Mouse (Mus musculus): ENCODE results near the gene Pecam1. TPM values are rescaled to one million over a fixed set of nuclear protein-coding genes. Genes with fewer than 3 reads are reported as not detected.
"Not testable (repeated sequence)": the region's sequence is repeated elsewhere in the genome, so short reads cannot be mapped to it uniquely, and the experiment has no call there.

Pecam1 gene
- total RNA-seq, 1 experiment from 2014 or later = 56.8 TPM

- ATAC-seq (replicated peaks; ENCODE audit: low read depth, poor library complexity, severe bottlenecking) = no peak
Observed at GRCm38 (mm10) chr11:106672919-106673505, 77.4 kb downstream of the Pecam1 start.

- no peak for ATAC-seq (replicated peaks; ENCODE audit: low read depth, poor library complexity, severe bottlenecking)
Observed at GRCm38 (mm10) chr11:106671801-106672200, 78.6 kb downstream of the Pecam1 start.

- no peak for ATAC-seq (replicated peaks; ENCODE audit: low read depth, poor library complexity, severe bottlenecking)
Observed at GRCm38 (mm10) chr11:106670951-106671478, 79.4 kb downstream of the Pecam1 start.

GRCm38 (mm10) chr11:106670266-106670665, 80.2 kb downstream of the Pecam1 start:
- no peak for ATAC-seq (replicated peaks; ENCODE audit: low read depth, poor library complexity, severe bottlenecking)

- peak; percentile 57 for ATAC-seq (replicated peaks; ENCODE audit: low read depth, poor library complexity, severe bottlenecking)
Observed at GRCm38 (mm10) chr11:106669873-106670173, 80.6 kb downstream of the Pecam1 start.

GRCm38 (mm10) chr11:106669102-106669872, 81.1 kb downstream of the Pecam1 start:
- ATAC-seq (replicated peaks; ENCODE audit: low read depth, poor library complexity, severe bottlenecking) = no peak

GRCm38 (mm10) chr11:106668336-106668735, 82.1 kb downstream of the Pecam1 start:
- no peak for ATAC-seq (replicated peaks; ENCODE audit: low read depth, poor library complexity, severe bottlenecking)

GRCm38 (mm10) chr11:106667855-106668254, 82.6 kb downstream of the Pecam1 start:
- ATAC-seq (replicated peaks; ENCODE audit: low read depth, poor library complexity, severe bottlenecking) = no peak

- ATAC-seq (replicated peaks; ENCODE audit: low read depth, poor library complexity, severe bottlenecking) = no peak
Observed at GRCm38 (mm10) chr11:106666470-106667107, 83.8 kb downstream of the Pecam1 start.

GRCm38 (mm10) chr11:106665841-106666240, 84.6 kb downstream of the Pecam1 start:
- ATAC-seq (replicated peaks; ENCODE audit: low read depth, poor library complexity, severe bottlenecking) = no peak

GRCm38 (mm10) chr11:106665328-106665727, 85.1 kb downstream of the Pecam1 start:
- ATAC-seq (replicated peaks; ENCODE audit: low read depth, poor library complexity, severe bottlenecking) = no peak

GRCm38 (mm10) chr11:106664691-106665090, 85.7 kb downstream of the Pecam1 start:
- no peak for ATAC-seq (replicated peaks; ENCODE audit: low read depth, poor library complexity, severe bottlenecking)

- ATAC-seq (replicated peaks; ENCODE audit: low read depth, poor library complexity, severe bottlenecking) = no peak
Observed at GRCm38 (mm10) chr11:106663838-106664237, 86.6 kb downstream of the Pecam1 start.

GRCm38 (mm10) chr11:106662634-106663407, 87.6 kb downstream of the Pecam1 start:
- no peak for ATAC-seq (replicated peaks; ENCODE audit: low read depth, poor library complexity, severe bottlenecking)

- ATAC-seq (replicated peaks; ENCODE audit: low read depth, poor library complexity, severe bottlenecking) = peak; percentile 84
Observed at GRCm38 (mm10) chr11:106660453-106661081, 89.9 kb downstream of the Pecam1 start.

GRCm38 (mm10) chr11:106659598-106660295, 90.7 kb downstream of the Pecam1 start:
- ATAC-seq (replicated peaks; ENCODE audit: low read depth, poor library complexity, severe bottlenecking) = no peak

- ATAC-seq (replicated peaks; ENCODE audit: low read depth, poor library complexity, severe bottlenecking) = peak; percentile 36
Observed at GRCm38 (mm10) chr11:106658051-106658880, 92.2 kb downstream of the Pecam1 start.

- not testable (repeated sequence) for ATAC-seq (replicated peaks; ENCODE audit: low read depth, poor library complexity, severe bottlenecking)
Observed at GRCm38 (mm10) chr11:106656896-106657498, 93.4 kb downstream of the Pecam1 start.
